Mouse (Mus musculus) subcutaneous adipose tissue, adult 2 months (tissue): Measurements from ENCODE around the gene Gm3095. TPM values are rescaled to one million over a fixed set of nuclear protein-coding genes. Genes with fewer than 3 reads are reported as not detected.

Source experiments
- polyA plus RNA-seq: library from polyadenylated mRNA; depleted of rRNA; stranded (reverse); fragments of >200 nt; gene quantifications from 2 replicates; pipeline ENCODE4 v1.2.3, GENCODE M21; 2012; ENCODE audit warnings: low replicate concordance; rRNA removed

Gm3095 gene
- 0.40 TPM in 1 of 2 replicates, not detected in the other for polyA plus RNA-seq

GRCm38 (mm10) chr14:3963247-3963646, at the start of gene Gm3095:
Gm3095 (plus strand) TSS chr14:3963547.

GRCm38 (mm10) chr14:3931456-3931855, 31.9 kb upstream of the Gm3095 start, which contains the start of gene Gm3029:
Gm3029 (plus strand) TSS chr14:3931756.

GRCm38 (mm10) chr14:3998094-3998493, 34.7 kb downstream of the Gm3095 start, which contains the start of gene Gm3099:
Gm3099 (plus strand) TSS chr14:3998394.

Other genes starting within 250 kb of the Gm3095 start
- gene Gm3002, start 153.5 kb upstream of the Gm3095 start, polyA plus RNA-seq, result 0.08 and 1.2 TPM in 2 replicates
- 0.16 TPM in 1 of 2 replicates, not detected in the other for gene Gm3033, start 117.3 kb upstream of the Gm3095 start, polyA plus RNA-seq
- gene Gm2916, start 79.4 kb upstream of the Gm3095 start, polyA plus RNA-seq, result not detected in 2 replicates
- gene Gm3029, start 31.8 kb upstream of the Gm3095 start, polyA plus RNA-seq, result not detected in 2 replicates
- gene Gm3099, start 34.8 kb downstream of the Gm3095 start, polyA plus RNA-seq, result not detected in 2 replicates
- gene Gm5796, start 60.4 kb downstream of the Gm3095 start, polyA plus RNA-seq, result 0.09 and 0.83 TPM in 2 replicates
- not detected in 2 replicates for gene Gm3115, start 120.6 kb downstream of the Gm3095 start, polyA plus RNA-seq
- gene Gm8108, start 147.0 kb downstream of the Gm3095 start, polyA plus RNA-seq, result 0.64 and 1.1 TPM in 2 replicates
- gene Gm3127, start 201.5 kb downstream of the Gm3095 start, polyA plus RNA-seq, result not detected in 2 replicates
- 0.57 TPM in 1 of 2 replicates, not detected in the other for gene Gm2974, start 219.0 kb downstream of the Gm3095 start, polyA plus RNA-seq